Mouse (Mus musculus) MEL (cell line): ENCODE data around the gene Inpp5b.

Experiments used
- CTCF ChIP-seq, 3 experiments: IDR thresholded peaks in 2 of 3; conservative IDR thresholded peaks in 1 of 3; 2 replicates each; pipeline ENCODE4 v1.5.1; 2011 to 2012; ENCODE audit warnings: low read length in 3 of 3, low read depth in 2 of 3, mild to moderate bottlenecking in 2 of 3, improper control_type of control experiment in 1 of 3, inconsistent platforms in 1 of 3, mixed read lengths in 1 of 3, moderate library complexity in 1 of 3; ENCODE audit not compliant: control insufficient read depth in 1 of 3, insufficient read depth in 1 of 3, poor library complexity in 1 of 3, severe bottlenecking in 1 of 3
- GABPA ChIP-seq: IDR thresholded peaks from 2 replicates; pipeline ENCODE4 v1.6.1; 2012; ENCODE audit warnings: low read depth, mild to moderate bottlenecking, inconsistent platforms, low read length, improper control_type of control experiment, moderate library complexity
- HCFC1 ChIP-seq: IDR thresholded peaks from 2 replicates; pipeline ENCODE4 v1.6.1; 2012; ENCODE audit warnings: low read depth, mild to moderate bottlenecking, inconsistent platforms, low read length, improper control_type of control experiment, moderate library complexity
- MXI1 ChIP-seq: IDR thresholded peaks from 2 replicates; pipeline ENCODE4 v1.6.1; 2011; ENCODE audit warnings: mild to moderate bottlenecking, low read depth, low read length, improper control_type of control experiment
- POLR2A ChIP-seq, 2 experiments: IDR thresholded peaks; 2 replicates each; pipeline ENCODE4 v1.6.1; 2011 to 2012; ENCODE audit warnings: low read length in 2 of 2, mild to moderate bottlenecking in 2 of 2, control low read depth in 1 of 2, improper control_type of control experiment in 1 of 2, low read depth in 1 of 2, moderate library complexity in 1 of 2; ENCODE audit not compliant: control insufficient read depth in 1 of 2, insufficient read depth in 1 of 2, poor library complexity in 1 of 2
- POLR2AphosphoS2 ChIP-seq: IDR thresholded peaks from 2 replicates; pipeline ENCODE4 v1.6.1; 2011; ENCODE audit warnings: low read length, improper control_type of control experiment
- TAL1 ChIP-seq: IDR thresholded peaks from 2 replicates; pipeline ENCODE4 v1.6.1; 2012; ENCODE audit warnings: mild to moderate bottlenecking, inconsistent platforms, low read length, moderate library complexity, mixed read lengths
- ZKSCAN1 ChIP-seq: IDR thresholded peaks from 2 replicates; pipeline ENCODE4 v1.6.1; 2012; ENCODE audit warnings: low read depth, mild to moderate bottlenecking, inconsistent platforms, low read length, improper control_type of control experiment, moderate library complexity

GRCm38 (mm10) chr4:124751300-124752250 lies 9.9 kb downstream of the Inpp5b start:
- TF ChIP-seq HCFC1 (peak; percentile 67; the same call in 1 of the 2 replicates), POLR2A (IDR thresholded peaks at IDR 0.05; ENCODE audit: control insufficient read depth in 1 of 2, insufficient read depth in 1 of 2, low read depth in 1 of 2, low read length in 2 of 2, poor library complexity in 1 of 2) (peak; percentile 77 to 81; a peak in 3 of 4 replicates), MXI1 (peak; percentile 84), CTCF (IDR thresholded peaks at IDR 0.05 in 2 of 3, conservative IDR thresholded peaks at IDR 0.05 in 1 of 3; ENCODE audit: control insufficient read depth in 1 of 3, insufficient read depth in 1 of 3, low read depth in 2 of 3, low read length in 3 of 3, poor library complexity in 1 of 3, severe bottlenecking in 1 of 3) (no peak), GABPA (no peak), TAL1 (no peak), POLR2AphosphoS2 (peak; percentile 87), ZKSCAN1 (no peak)
